Mouse (Mus musculus): ENCODE measurements around the gene Col1a2.

GRCm38 (mm10) chr6:4555366-4555765 is 50.8 kb downstream of the Col1a2 start:
- no peak for TF ChIP-seq GATA1 (IDR thresholded peaks at IDR 0.05; ENCODE audit: borderline replicate concordance, low read length)
- TF ChIP-seq FLI1 (IDR thresholded peaks at IDR 0.05; ENCODE audit: low read length), result no peak

Measured in megakaryocyte, embryonic 14.5 days (primary cell).